Mouse (Mus musculus): ENCODE data around the gene Rftn1. TPM values are rescaled to one million over a fixed set of nuclear protein-coding genes. Genes with fewer than 3 reads are reported as not detected.
A peak's percentile ranks its signal among the peaks of the same experiment; 100 is the strongest.

The Rftn1 gene
- total and polyA plus RNA-seq, 2 experiments = 2.6 to 3.1 TPM

DNA sequence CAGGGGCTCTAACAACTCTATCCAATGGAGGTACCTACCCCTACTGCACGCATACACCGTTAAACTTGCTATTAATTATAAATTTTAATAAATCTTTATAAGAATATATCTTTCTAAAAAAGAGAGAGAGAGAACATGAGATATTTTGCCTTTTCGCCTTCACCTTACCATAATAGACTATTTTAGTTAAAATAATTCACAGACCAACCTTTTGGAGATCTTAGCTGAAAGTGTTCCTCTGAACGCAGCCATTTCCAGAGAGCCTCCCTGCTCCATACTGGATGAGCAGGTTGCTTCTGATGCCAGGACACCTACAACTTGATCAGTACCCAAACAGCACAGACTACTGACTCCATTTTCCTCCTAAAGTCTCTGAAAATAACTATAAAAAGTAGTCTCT lies 94.2 kb downstream of the Rftn1 start:
- no peak overlapping the region for H3K27ac ChIP-seq (replicated peaks; ENCODE audit: insufficient read depth, low read depth, low read length)
- H3K9ac ChIP-seq (ENCODE audit: low read depth, low read length) = no peak overlapping the region
- H3K27me3 ChIP-seq (ENCODE audit: control insufficient read depth, insufficient read depth, low read length) = 0 out of 2 replicates have a peak, but pooled peaks cover 3% of the 10 kb centered on the region
- H3K79me2 ChIP-seq (ENCODE audit: control insufficient read depth, insufficient read depth, low read length) = no peaks in the 10 kb centered on the region
- H3K4me3 ChIP-seq (ENCODE audit: insufficient read depth, low read depth, low read length) = no peak overlapping the region
- H3K4me1 ChIP-seq (ENCODE audit: control insufficient read depth, insufficient read depth, low read length) = peaks cover 4% of the 10 kb centered on the region
- DNase-seq (ENCODE audit: extremely low read depth, low read depth, low spot score) = no peak
- 91% methylated on average over 4 of the region's 4 CpGs for WGBS
- TF ChIP-seq CTCF (IDR thresholded peaks at IDR 0.05; ENCODE audit: low read depth, low read length) (no peak), POLR2A (IDR thresholded peaks at IDR 0.05; ENCODE audit: extremely low read depth, insufficient read depth, low read length) (no peak)
- H3K36me3 ChIP-seq (ENCODE audit: control insufficient read depth, insufficient read depth, low read length) = no peaks in the 10 kb centered on the region

GRCm38 (mm10) chr17:50094596-50094995 lies 95.9 kb downstream of the Rftn1 start:
- no peak for TF ChIP-seq POLR2A (IDR thresholded peaks at IDR 0.05; ENCODE audit: extremely low read depth, insufficient read depth, low read length)
- no peak for DNase-seq (ENCODE audit: extremely low read depth, low read depth, low spot score)
- no peaks in the 10 kb centered on the region for H3K79me2 ChIP-seq (ENCODE audit: control insufficient read depth, insufficient read depth, low read length)

DNA sequence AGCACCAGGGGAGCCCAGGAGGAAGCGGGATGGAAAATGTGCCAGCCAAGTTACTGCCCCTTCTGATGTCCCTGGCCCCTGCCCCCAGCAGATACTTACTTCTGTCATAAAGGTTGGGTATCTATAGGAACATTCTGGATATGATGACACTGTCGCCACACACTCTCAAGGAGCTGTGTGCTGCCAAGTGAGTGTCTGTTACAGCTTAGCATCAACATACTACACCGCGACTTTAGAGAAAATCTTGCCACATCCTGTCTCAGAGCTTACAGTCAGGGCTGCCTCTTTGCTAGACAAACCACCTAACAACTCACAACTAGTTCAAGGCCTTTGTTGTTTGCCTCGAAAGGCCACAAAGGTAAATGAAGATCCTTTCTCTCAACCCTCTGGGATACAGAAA lies 96.4 kb downstream of the Rftn1 start:
- DNase-seq (ENCODE audit: extremely low read depth, low read depth, low spot score) = no peak
- Histone ChIP-seq H3K9ac (ENCODE audit: low read depth, low read length) (no peak overlapping the region), H3K36me3 (ENCODE audit: control insufficient read depth, insufficient read depth, low read length) (no peaks in the 10 kb centered on the region), H3K27me3 (ENCODE audit: control insufficient read depth, insufficient read depth, low read length) (0 out of 2 replicates have a peak, but pooled peaks cover 3% of the 10 kb centered on the region), H3K79me2 (ENCODE audit: control insufficient read depth, insufficient read depth, low read length) (no peaks in the 10 kb centered on the region), H3K27ac (replicated peaks; ENCODE audit: insufficient read depth, low read depth, low read length) (no peak overlapping the region), H3K4me3 (ENCODE audit: insufficient read depth, low read depth, low read length) (no peak overlapping the region), H3K4me1 (ENCODE audit: control insufficient read depth, insufficient read depth, low read length) (peaks cover 4% of the 10 kb centered on the region)
- TF ChIP-seq POLR2A (IDR thresholded peaks at IDR 0.05; ENCODE audit: extremely low read depth, insufficient read depth, low read length) = no peak
- TF ChIP-seq CTCF (IDR thresholded peaks at IDR 0.05; ENCODE audit: low read depth, low read length) = no peak
- WGBS = 83% methylated on average over 5 of the region's 5 CpGs

More at GRCm38 (mm10) chr17:50094596-50094995, 95.9 kb downstream of the Rftn1 start:
- H3K27ac ChIP-seq (replicated peaks; ENCODE audit: insufficient read depth, low read depth, low read length) = no peak overlapping the region
- peaks cover 4% of the 10 kb centered on the region for H3K4me1 ChIP-seq (ENCODE audit: control insufficient read depth, insufficient read depth, low read length)
- no peak overlapping the region for H3K9ac ChIP-seq (ENCODE audit: low read depth, low read length)
- H3K36me3 ChIP-seq (ENCODE audit: control insufficient read depth, insufficient read depth, low read length) = no peaks in the 10 kb centered on the region
- 0 out of 2 replicates have a peak, but pooled peaks cover 3% of the 10 kb centered on the region for H3K27me3 ChIP-seq (ENCODE audit: control insufficient read depth, insufficient read depth, low read length)
- no peak overlapping the region for H3K4me3 ChIP-seq (ENCODE audit: insufficient read depth, low read depth, low read length)

GRCm38 (mm10) chr17:50093356-50093755 lies 97.1 kb downstream of the Rftn1 start:
- H3K27ac ChIP-seq (replicated peaks; ENCODE audit: insufficient read depth, low read depth, low read length) = no peak overlapping the region
- DNase-seq (ENCODE audit: extremely low read depth, low read depth, low spot score) = no peak
- 58% methylated on average over 3 of the region's 3 CpGs for WGBS

DNA sequence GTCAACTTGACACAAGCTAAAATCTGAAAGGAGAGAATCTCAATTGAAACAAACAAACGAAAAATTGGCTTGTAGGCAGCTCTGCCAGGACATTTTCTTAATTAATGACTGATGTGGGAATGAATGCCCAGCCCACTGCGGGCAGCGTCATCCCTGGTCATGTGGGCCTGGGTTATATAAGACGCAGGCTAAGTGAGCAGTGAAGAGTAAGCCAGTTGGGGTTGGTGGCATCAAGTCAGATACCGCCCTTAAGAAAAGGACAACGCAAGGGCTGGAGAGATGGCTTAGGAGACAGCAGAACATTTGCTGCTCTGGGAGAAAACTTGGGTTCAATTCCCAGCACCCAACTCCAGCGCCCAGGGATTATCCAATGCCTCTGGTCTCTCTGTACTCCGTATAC lies 97.6 kb downstream of the Rftn1 start:
- Histone ChIP-seq H3K9ac (ENCODE audit: low read depth, low read length) (no peak overlapping the region), H3K27ac (replicated peaks; ENCODE audit: insufficient read depth, low read depth, low read length) (peak overlapping the region; percentile 55), H3K4me1 (ENCODE audit: control insufficient read depth, insufficient read depth, low read length) (peaks cover 4% of the 10 kb centered on the region), H3K4me3 (ENCODE audit: insufficient read depth, low read depth, low read length) (no peak overlapping the region), H3K36me3 (ENCODE audit: control insufficient read depth, insufficient read depth, low read length) (no peaks in the 10 kb centered on the region), H3K27me3 (ENCODE audit: control insufficient read depth, insufficient read depth, low read length) (0 out of 2 replicates have a peak, but pooled peaks cover 3% of the 10 kb centered on the region), H3K79me2 (ENCODE audit: control insufficient read depth, insufficient read depth, low read length) (no peaks in the 10 kb centered on the region)
- TF ChIP-seq CTCF (IDR thresholded peaks at IDR 0.05; ENCODE audit: low read depth, low read length) (no peak), POLR2A (IDR thresholded peaks at IDR 0.05; ENCODE audit: extremely low read depth, insufficient read depth, low read length) (no peak)
- DNase-seq (ENCODE audit: extremely low read depth, low read depth, low spot score) = no peak
- WGBS = 80% methylated on average over 8 of the region's 8 CpGs

More at GRCm38 (mm10) chr17:50093356-50093755, 97.1 kb downstream of the Rftn1 start:
- H3K4me1 ChIP-seq (ENCODE audit: control insufficient read depth, insufficient read depth, low read length) = peaks cover 4% of the 10 kb centered on the region
- no peak overlapping the region for H3K9ac ChIP-seq (ENCODE audit: low read depth, low read length)
- H3K27me3 ChIP-seq (ENCODE audit: control insufficient read depth, insufficient read depth, low read length) = 0 out of 2 replicates have a peak, but pooled peaks cover 3% of the 10 kb centered on the region
- no peaks in the 10 kb centered on the region for H3K36me3 ChIP-seq (ENCODE audit: control insufficient read depth, insufficient read depth, low read length)
- H3K4me3 ChIP-seq (ENCODE audit: insufficient read depth, low read depth, low read length) = no peak overlapping the region
- TF ChIP-seq POLR2A (IDR thresholded peaks at IDR 0.05; ENCODE audit: extremely low read depth, insufficient read depth, low read length) (no peak), CTCF (IDR thresholded peaks at IDR 0.05; ENCODE audit: low read depth, low read length) (no peak)
- H3K79me2 ChIP-seq (ENCODE audit: control insufficient read depth, insufficient read depth, low read length) = no peaks in the 10 kb centered on the region

GRCm38 (mm10) chr17:50091829-50092228 lies 98.6 kb downstream of the Rftn1 start:
- TF ChIP-seq POLR2A (IDR thresholded peaks at IDR 0.05; ENCODE audit: extremely low read depth, insufficient read depth, low read length) (no peak), CTCF (IDR thresholded peaks at IDR 0.05; ENCODE audit: low read depth, low read length) (no peak)
- Histone ChIP-seq H3K27me3 (ENCODE audit: control insufficient read depth, insufficient read depth, low read length) (no peaks in the 10 kb centered on the region), H3K36me3 (ENCODE audit: control insufficient read depth, insufficient read depth, low read length) (no peaks in the 10 kb centered on the region), H3K79me2 (ENCODE audit: control insufficient read depth, insufficient read depth, low read length) (no peaks in the 10 kb centered on the region), H3K4me3 (ENCODE audit: insufficient read depth, low read depth, low read length) (no peak overlapping the region), H3K27ac (replicated peaks; ENCODE audit: insufficient read depth, low read depth, low read length) (no peak overlapping the region), H3K9ac (ENCODE audit: low read depth, low read length) (no peak overlapping the region), H3K4me1 (ENCODE audit: control insufficient read depth, insufficient read depth, low read length) (peaks cover 4% of the 10 kb centered on the region)
- WGBS = 63% methylated on average over 6 of the region's 6 CpGs
- no peak for DNase-seq (ENCODE audit: extremely low read depth, low read depth, low spot score)
